Mouse (Mus musculus) layer of hippocampus, postnatal 10 days (tissue): ENCODE data around the gene Ptger1. TPM values are rescaled to one million over a fixed set of nuclear protein-coding genes. Genes with fewer than 3 reads are reported as not detected.
A peak's percentile ranks its signal among the peaks of the same experiment; 100 is the strongest.

ENCODE experiments used
- DNase-seq, 2 experiments: peaks; one replicate each; pipeline ENCODE4 v3.0.0; 2021; ENCODE audit warnings: low spot score in 2 of 2
- total RNA-seq, 2 experiments: library from RNA; stranded (reverse); gene quantifications; 2 replicates each; pipeline ENCODE4 v1.2.3; 2021

Ptger1 gene
- total RNA-seq, 2 experiments from 2014 or later, result 0.32 to 1.0 TPM

DNA sequence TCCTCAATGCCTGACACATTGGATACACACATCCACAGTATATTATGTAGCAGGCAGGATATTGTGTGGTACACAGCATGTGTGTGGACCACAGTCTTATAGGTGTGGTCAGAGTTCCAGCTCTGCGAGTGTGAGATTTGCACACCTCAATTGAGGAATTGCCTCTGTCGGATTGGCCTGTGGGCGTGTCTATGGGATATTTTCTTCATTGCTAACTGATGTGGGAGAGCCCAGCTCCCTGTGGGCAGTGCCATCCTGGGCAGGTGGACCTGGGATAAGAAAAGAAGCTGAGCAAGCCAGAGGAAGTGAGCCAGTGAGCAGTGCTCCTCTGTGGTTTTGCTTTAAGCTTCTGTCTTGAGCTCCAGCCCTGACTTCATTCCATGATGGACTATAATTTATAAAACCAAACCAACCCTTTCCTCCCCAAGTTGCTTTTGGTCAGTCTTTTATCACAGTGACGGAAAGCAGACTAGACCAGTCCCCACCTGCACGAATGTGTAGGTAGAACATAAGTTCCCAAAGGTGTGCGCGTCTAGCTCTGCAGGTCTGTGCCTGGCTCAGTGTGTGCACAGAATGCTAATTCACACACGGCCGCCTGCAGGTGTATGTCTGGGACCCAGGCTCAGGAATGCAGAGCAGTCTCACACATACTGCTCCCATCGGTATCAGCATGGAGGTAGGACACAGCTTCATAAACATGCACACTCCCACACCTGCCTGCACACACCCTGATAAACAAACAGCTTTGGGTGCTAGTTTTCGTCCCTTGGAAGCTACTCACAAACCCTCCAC is 28.1 kb downstream of the Ptger1 start:
- DNase-seq, result no peak

DNA sequence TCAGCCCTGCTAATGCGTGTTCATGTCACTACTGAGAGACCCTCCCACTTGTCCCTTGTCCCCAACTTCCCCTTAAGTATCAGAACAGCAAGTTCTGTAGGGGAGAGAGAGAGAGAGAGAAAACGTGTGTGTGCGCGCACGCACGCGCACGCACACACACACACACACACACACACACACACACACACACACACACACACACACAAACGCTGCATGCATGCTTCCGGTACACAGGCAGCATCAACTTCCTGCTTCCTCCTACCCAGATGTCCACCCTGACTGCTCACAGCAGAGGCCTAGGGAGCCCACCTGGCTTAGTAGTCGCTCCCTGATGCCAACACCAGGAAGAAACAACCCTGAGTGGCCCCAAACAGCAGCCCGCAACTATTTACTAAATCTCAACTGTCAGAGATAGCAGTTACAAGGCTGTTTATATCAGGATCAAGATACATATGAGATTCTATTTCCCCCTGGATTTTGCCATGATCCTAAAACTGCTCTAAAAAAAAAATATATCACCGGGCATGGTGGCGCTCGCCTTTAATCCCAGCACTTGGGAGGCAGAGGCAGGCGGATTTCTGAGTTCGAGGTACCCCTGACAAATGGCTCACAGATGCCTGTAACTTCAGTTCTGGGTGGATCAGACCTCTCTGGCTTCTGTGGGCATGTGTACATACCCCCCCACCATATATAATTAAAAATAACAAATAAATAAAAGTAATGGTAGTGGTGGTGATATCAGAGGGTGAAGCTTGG is 29.1 kb downstream of the Ptger1 start:
- DNase-seq, result no peak

DNA sequence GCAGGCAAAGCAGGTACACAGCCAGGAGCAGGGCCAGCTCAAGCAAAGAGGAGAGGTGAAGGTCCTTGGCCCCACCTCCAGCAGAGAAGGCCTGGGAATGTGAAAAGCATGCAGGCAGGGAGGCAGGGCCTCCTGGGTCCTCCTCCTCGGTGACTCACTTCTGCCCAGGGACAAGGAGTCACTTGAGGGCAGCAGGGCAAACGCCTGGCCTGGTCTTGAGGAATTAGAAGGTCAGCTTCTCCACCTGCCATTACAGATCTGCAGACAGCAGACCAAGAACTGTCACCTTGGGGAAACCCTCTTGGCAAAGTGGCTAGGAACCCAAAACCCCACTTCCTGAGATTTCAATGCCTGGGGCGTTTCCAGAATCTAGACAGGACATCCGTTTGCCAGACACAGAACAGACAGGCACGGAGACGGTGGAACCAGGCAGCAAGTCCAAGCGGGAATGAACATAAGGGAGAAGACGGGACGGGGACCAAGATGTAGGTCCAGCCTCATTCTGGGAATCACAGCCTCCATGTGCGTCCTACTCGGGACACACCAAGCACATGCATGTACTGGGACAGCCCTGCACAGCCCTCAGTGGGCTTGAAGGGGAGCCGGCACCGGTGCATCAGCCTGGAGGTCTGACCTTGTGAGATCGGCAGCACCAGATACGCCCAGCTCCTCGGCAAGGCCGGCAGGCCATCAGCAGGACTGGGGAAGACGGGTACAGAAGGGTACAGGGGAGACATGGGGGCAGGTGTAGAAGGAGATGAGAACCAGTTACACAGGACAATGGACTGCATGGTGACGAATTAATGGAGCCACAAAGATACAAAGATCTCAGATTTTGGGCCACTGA is 31.1 kb downstream of the Ptger1 start:
- DNase-seq, result no peak

DNA sequence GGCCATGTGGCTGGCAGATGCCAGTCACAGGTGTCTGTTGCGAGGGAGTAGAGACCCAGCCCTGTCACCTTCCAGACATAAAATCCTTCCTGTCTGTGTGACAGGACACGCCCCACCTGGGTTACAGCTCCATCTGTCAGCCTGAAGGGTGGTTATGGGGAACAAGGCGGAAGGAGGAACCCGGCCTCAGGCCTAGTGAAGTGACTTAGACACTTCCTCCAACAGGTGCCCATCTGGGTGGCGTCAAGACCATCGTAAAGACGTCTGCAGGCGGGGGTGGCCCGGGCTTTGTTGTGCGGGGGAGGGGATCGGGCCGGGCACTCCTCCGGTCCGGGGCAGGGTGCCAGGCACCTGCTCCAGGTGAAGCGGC is 31.8 kb downstream of the Ptger1 start:
- peak; percentile 36 to 45 for DNase-seq

DNA sequence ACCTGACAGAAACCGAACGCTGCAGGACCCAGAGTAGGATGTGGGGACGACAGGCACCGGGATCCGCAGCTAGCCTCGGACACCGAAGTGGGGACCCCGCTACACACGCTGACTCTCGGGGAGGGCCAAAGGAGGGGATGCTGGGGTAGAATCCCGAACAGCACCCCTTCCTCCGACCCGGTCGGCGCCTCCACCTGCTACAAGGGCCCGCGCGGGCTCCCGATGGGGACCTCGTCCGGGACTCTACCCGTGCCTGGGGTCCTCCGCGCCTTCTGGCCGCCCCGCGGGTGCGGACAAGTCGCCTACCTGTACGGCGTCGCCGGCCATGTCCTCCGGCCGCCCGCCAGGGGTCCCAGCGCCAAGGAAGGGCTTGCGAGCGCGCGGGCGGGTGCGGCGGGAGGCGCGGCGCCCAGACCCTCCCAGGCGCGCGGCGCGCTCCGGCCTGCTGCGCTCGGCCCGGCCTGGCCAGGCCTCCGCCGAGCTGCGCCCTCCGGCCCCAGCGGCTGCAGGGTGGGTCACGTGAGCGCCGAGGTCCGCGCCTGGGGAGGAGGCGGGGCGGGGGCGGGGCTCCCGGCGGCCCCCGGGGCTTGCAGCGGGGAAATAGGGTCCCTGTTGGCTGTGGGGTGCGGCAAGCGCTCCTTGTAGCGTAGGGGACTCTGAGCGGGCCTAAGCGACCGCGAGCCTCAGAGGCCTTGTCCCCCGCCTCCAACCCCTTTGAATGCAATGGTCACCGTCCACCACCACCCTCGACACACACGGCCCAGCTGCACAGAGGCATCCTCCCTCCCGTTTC is 32.4 kb downstream of the Ptger1 start, which contains the start of gene Pkn1:
Pkn1 (minus strand) TSS at position 519 of the 793 bp plus-strand sequence.
- DNase-seq, result peak; percentile 44 to 75

DNA sequence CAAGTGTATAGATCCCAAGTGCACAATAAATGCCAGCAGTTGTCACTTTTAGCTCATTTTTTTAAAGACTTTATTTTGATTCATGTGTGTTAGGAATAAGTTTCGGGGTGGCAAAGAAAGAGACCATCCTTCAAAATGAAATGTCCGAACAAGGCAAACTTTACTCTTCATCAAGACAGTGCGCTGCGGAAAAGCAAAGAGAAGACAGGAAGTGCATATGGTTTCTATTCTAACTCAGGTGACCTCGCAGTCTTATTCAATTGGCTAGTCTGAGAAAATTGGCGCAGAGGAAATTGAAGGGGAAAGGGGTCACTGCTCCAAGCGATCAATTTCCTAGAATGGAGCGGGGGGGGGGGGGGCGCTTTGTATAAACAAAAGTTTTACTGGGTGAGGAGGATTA is 33.1 kb downstream of the Ptger1 start:
- DNase-seq, result no peak

DNA sequence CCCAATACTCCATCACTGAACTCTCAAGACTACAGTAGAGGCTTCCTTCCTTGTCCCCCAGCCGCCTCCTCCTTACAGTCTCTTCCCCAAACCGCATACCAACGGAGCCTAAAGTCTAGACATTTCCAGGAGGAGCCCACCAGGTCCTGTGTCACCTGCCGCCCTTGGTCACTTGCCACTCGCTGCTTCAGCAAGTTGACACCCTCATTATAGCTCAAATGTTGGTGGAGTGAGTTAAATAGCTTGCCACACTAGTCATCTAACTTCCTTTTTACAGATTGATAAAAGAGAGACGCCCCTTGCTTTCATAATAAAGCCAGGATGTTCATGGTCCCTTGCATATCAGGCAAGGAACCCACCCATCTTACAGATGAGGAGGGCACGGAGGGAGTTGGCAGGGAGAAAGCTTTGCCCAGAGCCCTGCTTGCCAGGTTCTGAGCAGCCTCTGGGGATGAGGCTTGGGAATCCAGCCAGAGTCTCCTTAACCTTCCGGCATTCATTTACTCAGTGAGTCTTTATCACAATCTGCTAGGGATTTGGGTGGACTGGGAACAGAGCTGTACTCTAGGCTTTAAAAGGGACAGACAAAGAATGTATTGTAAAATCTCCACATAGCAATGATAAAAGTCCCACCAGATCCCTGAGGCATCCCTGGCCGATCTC is 34.1 kb downstream of the Ptger1 start:
- DNase-seq, result no peak

DNA sequence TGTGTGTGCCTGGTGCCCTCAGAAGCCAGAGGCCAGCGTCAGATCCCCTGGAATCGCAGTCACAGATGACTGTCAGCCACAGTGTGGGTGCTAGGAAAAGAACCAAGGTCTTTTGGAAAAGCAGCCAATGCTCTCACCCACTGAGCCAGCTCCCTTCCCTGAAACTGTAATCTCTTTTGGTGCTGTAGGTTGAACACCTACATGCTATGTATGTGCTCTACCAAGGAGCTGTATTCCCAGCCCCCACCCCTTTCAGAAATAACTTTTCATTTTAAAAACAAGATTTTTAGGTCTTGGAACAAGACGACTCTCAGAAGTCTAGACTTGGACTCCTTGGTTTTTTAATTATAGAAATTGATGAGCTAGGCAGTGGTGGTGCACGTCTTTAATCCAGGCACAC is 36.9 kb downstream of the Ptger1 start:
- no peak for DNase-seq

DNA sequence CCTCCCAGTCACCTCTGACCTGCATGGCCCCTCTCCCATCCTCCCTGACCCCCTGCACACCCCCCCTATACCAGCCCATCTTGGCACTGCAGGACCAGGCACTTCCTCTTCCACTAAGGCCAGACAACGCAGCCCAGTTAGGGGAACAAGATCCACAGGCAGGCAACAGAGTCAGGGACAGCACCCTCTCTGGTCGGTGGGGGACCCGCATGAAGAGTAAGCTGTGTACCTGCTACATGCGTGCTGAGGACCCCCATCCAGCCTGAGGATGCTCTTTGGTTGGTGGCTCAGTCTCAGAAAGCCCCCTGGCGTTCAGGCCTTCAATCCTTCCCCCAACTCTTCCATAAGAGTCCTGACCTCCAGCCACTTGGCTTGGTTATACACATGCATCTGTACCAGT is 39.9 kb downstream of the Ptger1 start:
- no peak for DNase-seq

DNA sequence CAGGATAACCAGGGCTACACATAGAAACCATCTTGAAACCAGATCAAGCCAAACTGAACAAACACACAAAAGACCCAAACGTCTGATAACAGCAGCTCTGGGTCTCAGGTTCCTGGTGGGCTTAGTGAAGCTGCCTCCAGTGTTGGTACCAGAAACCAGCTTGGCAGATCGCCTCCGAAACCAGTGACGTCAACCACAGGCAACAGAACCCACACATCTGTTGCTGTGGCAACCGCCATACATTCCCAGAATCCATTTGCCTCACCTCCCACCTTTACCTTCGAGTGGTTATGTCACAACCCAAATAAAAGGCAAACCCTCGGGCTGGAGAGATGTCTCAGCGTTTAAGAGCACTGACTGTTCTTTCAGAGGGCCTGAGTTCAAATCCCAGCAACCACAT is 41.1 kb downstream of the Ptger1 start:
- DNase-seq, result no peak

DNA sequence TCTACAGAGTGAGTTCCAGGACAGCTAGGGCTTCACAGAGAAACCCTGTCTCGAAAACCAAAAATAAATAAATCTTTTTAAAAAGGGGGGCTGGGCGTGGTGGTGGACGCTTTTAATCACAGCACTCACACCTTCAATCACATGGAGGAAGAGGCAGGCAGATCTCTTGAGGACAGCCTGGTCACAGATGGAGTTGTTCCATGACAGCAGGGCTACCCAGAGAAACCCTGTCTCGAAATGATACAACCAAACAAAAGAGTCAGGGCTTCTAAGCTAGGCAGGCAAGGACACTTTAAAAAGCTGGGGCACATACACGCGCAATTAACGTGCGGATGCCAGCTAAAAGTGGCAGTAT is 48.2 kb downstream of the Ptger1 start:
- DNase-seq, result no peak

DNA sequence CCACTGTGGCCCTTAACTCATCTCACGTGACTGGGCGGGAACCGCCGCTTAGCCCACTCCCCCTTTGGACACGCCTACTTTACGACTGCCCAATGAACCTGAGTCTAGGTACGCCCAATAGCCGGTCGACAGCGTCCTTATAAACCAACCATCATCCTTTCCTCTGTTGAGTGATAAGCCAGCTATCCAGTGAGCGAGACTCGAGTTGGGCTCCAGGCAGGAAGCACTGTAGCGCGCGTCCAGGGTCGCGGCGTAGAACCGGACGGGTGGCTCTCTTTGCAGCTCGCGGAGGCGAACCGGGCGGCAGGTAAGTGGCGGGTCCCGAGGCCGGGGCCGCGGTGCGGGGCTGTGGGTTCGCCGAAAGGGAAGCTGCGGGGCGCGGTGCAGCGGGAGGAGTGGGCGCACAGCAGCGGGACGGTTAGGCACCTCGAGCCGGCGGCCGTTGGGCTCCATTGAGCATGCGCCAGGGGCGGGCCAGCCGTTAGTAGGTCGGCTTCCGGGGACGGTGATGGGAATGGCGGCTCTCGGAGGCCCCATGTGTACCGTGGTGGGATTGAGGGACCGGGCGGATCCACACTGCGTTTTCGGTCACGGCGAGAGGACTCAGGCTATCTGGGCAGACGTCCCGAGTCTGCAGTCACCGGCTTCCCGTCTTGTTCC is 48.7 kb downstream of the Ptger1 start, which contains the start of gene Ddx39:
Ddx39 (plus strand) TSS at position 147 of the 660 bp plus-strand sequence.
- peak; percentile 92 to 94 for DNase-seq

DNA sequence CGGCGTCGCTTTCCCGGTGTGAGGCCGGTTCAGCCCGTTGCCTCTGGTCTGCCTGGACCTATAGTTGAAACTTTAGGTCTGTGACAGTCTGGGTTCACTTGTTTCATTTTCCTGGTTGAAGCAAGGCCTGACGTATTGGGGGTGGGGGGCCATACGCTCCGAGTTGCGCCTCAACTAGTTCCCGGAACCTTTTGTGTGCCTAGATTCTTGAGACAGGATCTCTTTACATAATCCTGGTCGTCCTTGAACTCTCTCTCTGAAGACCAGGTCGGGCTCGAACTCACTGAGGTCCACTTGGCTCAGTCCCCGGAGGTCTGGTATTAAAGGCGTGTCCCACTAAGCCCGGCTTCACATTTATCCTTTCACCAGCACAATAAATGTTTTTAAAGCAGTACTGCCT is 49.3 kb downstream of the Ptger1 start:
- DNase-seq, result no peak

DNA sequence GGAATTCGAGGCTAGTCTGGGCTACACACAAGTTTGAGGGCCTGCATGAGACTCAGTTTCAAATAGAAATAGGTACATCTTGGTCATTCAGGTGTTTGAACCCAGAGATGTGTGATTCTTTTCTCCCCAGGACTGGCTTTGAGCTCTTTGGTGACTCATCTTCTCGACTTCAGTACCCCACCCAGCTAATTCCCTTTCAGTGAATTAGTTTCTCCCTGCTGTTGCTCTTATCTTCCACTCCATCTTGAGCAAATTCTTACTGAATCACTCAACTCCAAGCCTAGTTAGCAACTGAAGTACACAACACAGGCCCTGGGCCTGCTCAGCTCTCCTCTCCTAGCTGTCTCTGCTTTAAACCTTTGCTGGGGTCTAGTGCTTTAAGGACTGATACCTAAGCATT is 50.1 kb downstream of the Ptger1 start:
- DNase-seq, result no peak

DNA sequence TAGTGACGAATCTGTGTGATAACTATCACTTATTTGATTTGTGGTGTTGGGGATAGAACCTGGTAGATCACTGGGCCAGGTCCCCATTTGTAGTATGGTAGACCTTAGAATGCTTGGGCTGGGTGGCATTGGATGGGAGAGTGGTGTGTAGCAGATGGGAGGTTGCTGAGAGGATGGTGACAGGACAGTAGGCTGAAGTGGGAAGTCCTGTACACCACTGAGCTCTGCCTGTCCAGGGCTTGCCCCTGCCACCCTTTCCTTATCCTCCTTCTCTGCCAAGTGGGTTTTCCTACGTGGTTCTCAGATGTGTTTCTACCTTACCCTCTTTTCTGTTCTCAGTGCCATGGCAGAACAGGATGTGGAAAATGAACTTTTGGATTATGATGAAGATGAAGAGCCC is 52.6 kb downstream of the Ptger1 start:
- DNase-seq, result no peak

DNA sequence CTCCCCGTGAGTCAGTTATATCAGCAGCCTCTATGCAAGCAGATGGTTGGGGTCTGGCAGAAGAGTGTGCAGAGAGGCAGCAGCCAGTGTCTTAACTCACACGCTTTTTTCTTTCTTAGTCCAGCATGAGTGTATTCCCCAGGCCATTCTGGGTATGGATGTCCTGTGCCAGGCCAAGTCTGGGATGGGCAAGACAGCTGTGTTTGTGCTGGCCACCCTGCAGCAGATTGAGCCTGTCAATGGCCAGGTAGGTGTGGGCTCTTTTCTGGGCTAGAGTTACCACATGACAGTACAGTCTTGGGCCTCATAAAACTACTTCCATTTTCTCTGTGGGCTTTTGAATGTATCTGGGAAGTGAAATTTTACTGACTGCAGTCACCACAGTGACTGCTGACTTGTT is 53.2 kb downstream of the Ptger1 start:
- no peak for DNase-seq

DNA sequence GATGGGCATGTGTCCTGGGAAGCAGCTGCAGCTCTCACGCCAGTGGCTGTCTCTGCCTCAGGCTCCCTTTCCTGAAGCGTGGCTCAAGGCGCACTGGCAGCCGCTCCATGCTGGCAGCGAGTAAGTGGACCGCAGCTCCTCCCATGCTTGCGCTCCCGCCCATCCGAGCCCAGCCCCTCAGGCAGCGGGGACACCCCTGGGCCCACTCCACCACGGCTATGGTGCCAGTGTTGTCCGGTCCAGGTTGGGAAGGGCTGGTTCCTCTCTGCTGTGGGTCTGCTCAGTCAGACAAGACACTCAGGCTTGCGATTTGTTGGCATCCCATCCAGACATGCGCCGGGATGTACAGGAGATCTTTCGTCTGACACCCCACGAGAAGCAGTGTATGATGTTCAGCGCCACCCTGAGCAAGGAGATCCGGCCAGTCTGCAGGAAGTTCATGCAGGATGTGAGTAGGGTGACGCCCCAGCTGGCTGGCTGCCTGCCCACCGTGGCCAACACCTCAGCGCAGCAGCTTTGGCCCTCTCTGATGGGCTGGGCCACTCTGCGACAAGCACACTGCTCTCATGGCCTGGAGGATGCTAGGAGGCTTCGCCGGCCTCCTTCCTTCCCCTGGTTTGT is 55.0 kb downstream of the Ptger1 start:
- DNase-seq, result no peak
